Mouse (Mus musculus) embryonic facial prominence, embryonic 14.5 days (tissue): ENCODE data around the gene Tff3. TPM values are rescaled to one million over a fixed set of nuclear protein-coding genes. Genes with fewer than 3 reads are reported as not detected.

Experiments
- ATAC-seq: fragments of 200-750 bp; cut with Nextera tagmentation; 2 replicates; pipeline ENCODE4 v1.8.0; 2017; ENCODE audit warnings: low read depth, moderate number of reproducible peaks, moderate TSS enrichment
- DNase-seq: peaks from one replicate; pipeline ENCODE4 v3.0.0-alpha.2; 2015; ENCODE audit warnings: low spot score
- H3K27ac ChIP-seq: fragments of 300-500 bp; sonication (generic); replicated peaks from 2 replicates; pipeline ENCODE4 v1.5.1; 2014; ENCODE audit warnings: low read depth, mild to moderate bottlenecking, low read length, moderate library complexity
- H3K27me3 ChIP-seq: fragments of 300-500 bp; sonication (generic); replicated peaks from 2 replicates; pipeline ENCODE4 v1.6.1; 2014; ENCODE audit warnings: low read length; ENCODE audit not compliant: control insufficient read depth, insufficient read depth
- H3K36me3 ChIP-seq: fragments of 300-500 bp; sonication (generic); 2 replicates; pipeline ENCODE4 v1.6.1; 2014; ENCODE audit warnings: low read length, mixed read lengths; ENCODE audit not compliant: control insufficient read depth, insufficient read depth
- H3K4me1 ChIP-seq: fragments of 300-500 bp; sonication (generic); 2 replicates; pipeline ENCODE4 v1.6.1; 2014; ENCODE audit warnings: antibody characterized with exemption, low read length; ENCODE audit not compliant: control insufficient read depth, insufficient read depth
- H3K4me2 ChIP-seq: fragments of 300-500 bp; sonication (generic); 2 replicates; pipeline ENCODE4 v1.6.1; 2014; ENCODE audit warnings: low read depth, mild to moderate bottlenecking, low read length, moderate library complexity, mixed read lengths
- H3K4me3 ChIP-seq: fragments of 300-500 bp; sonication (generic); 2 replicates; pipeline ENCODE4 v1.5.1; 2014; ENCODE audit warnings: low read depth, mild to moderate bottlenecking, low read length
- H3K9ac ChIP-seq: fragments of 300-500 bp; sonication (generic); 2 replicates; pipeline ENCODE4 v1.6.1; 2014; ENCODE audit warnings: low read depth, mild to moderate bottlenecking, low read length, moderate library complexity, mixed read lengths
- H3K9me3 ChIP-seq: fragments of 300-500 bp; sonication (generic); 2 replicates; pipeline ENCODE4 v1.6.1; 2016; ENCODE audit warnings: low read length; ENCODE audit not compliant: control insufficient read depth
- WGBS: fragments of 180-500 bp; shearing (Covaris S2); extraction: QIAGEN DNeasy Blood & Tissue Kit; methylation state at CpG from one replicate; pipeline ENCODE4 v1.1.7; 2014; 5-methylcytosine and 5-hydroxymethylcytosine counted together
- polyA plus RNA-seq: library from polyadenylated mRNA; unstranded; fragments of >200 nt; fragmentation: Nextera tagmentation; extraction: Ambion mirVana; gene quantifications from 2 replicates; pipeline ENCODE4 v1.2.1, GENCODE M21; 2014

Gene Tff3
- polyA plus RNA-seq, 1 experiment from 2014 or later: not detected

GRCm38 (mm10) chr17:31152966-31153499 lies 23.6 kb upstream of the Tff3 start:
- H3K4me2 ChIP-seq: no peak overlapping the region
- no peaks in the 10 kb centered on the region for H3K36me3 ChIP-seq
- H3K4me3 ChIP-seq: no peak overlapping the region
- no peak overlapping the region for H3K9ac ChIP-seq
- H3K27me3 ChIP-seq: no peaks in the 10 kb centered on the region
- DNase-seq: no peak
- no peak overlapping the region for H3K27ac ChIP-seq
- H3K9me3 ChIP-seq: peaks cover 8% of the 10 kb centered on the region; the same call in 1 of the 2 replicates
- WGBS: 81% methylated on average over 9 of the region's 9 CpGs
- ATAC-seq: no peak
- no peaks in the 10 kb centered on the region for H3K4me1 ChIP-seq

GRCm38 (mm10) chr17:31152512-31152911 lies 23.1 kb upstream of the Tff3 start:
- Histone ChIP-seq H3K27me3 (no peaks in the 10 kb centered on the region), H3K27ac (no peak overlapping the region), H3K36me3 (no peaks in the 10 kb centered on the region), H3K4me3 (no peak overlapping the region), H3K9me3 (peaks cover 8% of the 10 kb centered on the region; the same call in 1 of the 2 replicates), H3K4me2 (no peak overlapping the region), H3K4me1 (no peaks in the 10 kb centered on the region), H3K9ac (no peak overlapping the region)
- ATAC-seq: no peak
- no peak for DNase-seq
- 46% methylated on average over 5 of the region's 5 CpGs for WGBS

- Histone ChIP-seq H3K9ac (no peak overlapping the region), H3K4me1 (no peaks in the 10 kb centered on the region), H3K36me3 (no peaks in the 10 kb centered on the region), H3K27me3 (no peaks in the 10 kb centered on the region), H3K4me3 (no peak overlapping the region), H3K27ac (no peak overlapping the region), H3K9me3 (peaks cover 8% of the 10 kb centered on the region; the same call in 1 of the 2 replicates), H3K4me2 (no peak overlapping the region)
- no peak for DNase-seq
- ATAC-seq: no peak
- 78% methylated on average over 9 of the region's 9 CpGs for WGBS
These were observed 16.6 kb upstream of the Tff3 start for GRCm38 (mm10) chr17:31145998-31146397.

GRCm38 (mm10) chr17:31144040-31145037 lies 14.9 kb upstream of the Tff3 start, which contains the start of gene Tff2:
Gene Tff2, minus strand, starts transcription at chr17:31144282.
- H3K9ac ChIP-seq: no peak within 1 kb of the TSS
- 70% methylated on average over 15 of the region's 15 CpGs for WGBS
- no peaks in the 10 kb centered on the region for H3K27me3 ChIP-seq
- H3K4me3 ChIP-seq: no peak within 1 kb of the TSS
- H3K9me3 ChIP-seq: peaks cover 6% of the 10 kb centered on the region; the same call in 1 of the 2 replicates
- DNase-seq (peak; percentile 75), ATAC-seq (peak; percentile 57; the same call in 1 of the 2 replicates)
- no peaks in the 10 kb centered on the region for H3K4me1 ChIP-seq
- H3K27ac ChIP-seq: no peak within 1 kb of the TSS
- no peak within 1 kb of the TSS for H3K4me2 ChIP-seq
- no peaks in the 10 kb centered on the region for H3K36me3 ChIP-seq

GRCm38 (mm10) chr17:31142116-31142515 lies 12.7 kb upstream of the Tff3 start:
- H3K4me3 ChIP-seq: no peak overlapping the region
- no peak overlapping the region for H3K4me2 ChIP-seq
- H3K27ac ChIP-seq: no peak overlapping the region
- no peak for ATAC-seq
- H3K36me3 ChIP-seq: no peaks in the 10 kb centered on the region
- no peak for DNase-seq
- WGBS: 90% methylated on average over 7 of the region's 7 CpGs
- H3K9me3 ChIP-seq: no peaks in the 10 kb centered on the region
- H3K4me1 ChIP-seq: no peaks in the 10 kb centered on the region
- H3K27me3 ChIP-seq: no peaks in the 10 kb centered on the region
- no peak overlapping the region for H3K9ac ChIP-seq

- Histone ChIP-seq H3K4me1 (no peaks in the 10 kb centered on the region), H3K9me3 (no peaks in the 10 kb centered on the region), H3K9ac (no peak overlapping the region), H3K27me3 (no peaks in the 10 kb centered on the region), H3K27ac (no peak overlapping the region), H3K36me3 (no peaks in the 10 kb centered on the region), H3K4me3 (no peak overlapping the region), H3K4me2 (no peak overlapping the region)
- ATAC-seq (no peak), DNase-seq (peak; percentile 66)
- WGBS: 20% methylated on average over 5 of the region's 5 CpGs
These were observed 9.0 kb upstream of the Tff3 start for GRCm38 (mm10) chr17:31138398-31138797.

- ATAC-seq (no peak), DNase-seq (no peak)
- Histone ChIP-seq H3K27me3 (no peaks in the 10 kb centered on the region), H3K27ac (no peak overlapping the region), H3K36me3 (no peaks in the 10 kb centered on the region), H3K4me1 (no peaks in the 10 kb centered on the region), H3K4me2 (no peak overlapping the region), H3K4me3 (no peak overlapping the region), H3K9me3 (no peaks in the 10 kb centered on the region), H3K9ac (no peak overlapping the region)
- 90% methylated on average over 1 of the region's 1 CpGs for WGBS
These were observed 7.4 kb upstream of the Tff3 start for GRCm38 (mm10) chr17:31136821-31137220.

- DNase-seq (no peak), ATAC-seq (no peak)
- H3K27ac ChIP-seq: no peak overlapping the region
- H3K4me3 ChIP-seq: no peak overlapping the region
- 51% methylated on average over 3 of the region's 3 CpGs for WGBS
- H3K9ac ChIP-seq: no peak overlapping the region
- H3K4me2 ChIP-seq: no peak overlapping the region
- no peaks in the 10 kb centered on the region for H3K36me3 ChIP-seq
- H3K9me3 ChIP-seq: no peaks in the 10 kb centered on the region
- no peaks in the 10 kb centered on the region for H3K4me1 ChIP-seq
- H3K27me3 ChIP-seq: no peaks in the 10 kb centered on the region
These were observed 6.8 kb upstream of the Tff3 start for GRCm38 (mm10) chr17:31136291-31136690.
